Mouse (Mus musculus): Measurements from ENCODE around the gene D13Ertd608e.
"Not testable (repeated sequence)": the region's sequence is repeated elsewhere in the genome, so short reads cannot be mapped to it uniquely, and the experiment has no call there.

DNA sequence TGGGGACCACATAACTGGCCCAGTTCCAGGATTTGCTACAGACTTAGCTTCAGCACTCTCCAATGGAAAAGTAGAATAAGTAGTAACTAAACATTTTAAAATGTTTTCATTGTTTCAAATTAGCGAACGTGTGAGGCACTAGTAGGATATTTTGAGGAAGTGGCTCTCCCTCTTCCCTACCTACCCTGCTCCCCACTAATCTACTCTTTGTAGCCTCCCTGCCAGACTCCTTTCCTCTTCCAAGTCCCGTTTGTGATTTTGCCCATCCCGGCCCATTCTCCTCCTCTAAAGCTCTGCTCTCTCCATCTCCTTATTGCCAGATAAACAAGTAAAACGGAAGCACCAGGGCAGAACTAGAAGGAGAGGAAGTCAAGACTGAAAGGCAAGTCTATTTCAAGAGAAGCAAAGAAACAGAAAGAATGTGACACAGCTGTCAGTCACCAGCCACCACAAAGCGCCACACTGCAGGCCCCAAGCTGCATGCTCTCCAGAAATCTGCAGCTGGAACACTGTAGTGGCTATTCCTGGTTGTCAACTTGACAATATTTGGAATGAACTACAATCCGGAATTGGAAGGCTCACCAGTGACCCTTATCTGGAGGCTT, 28.7 kb downstream of the D13Ertd608e start:
- TF ChIP-seq CTCF, EP300 (IDR thresholded peaks at IDR 0.05; ENCODE audit: low read depth): not testable (repeated sequence)

Measured in heart, postnatal 0 days (tissue).